Comparison of ENCODE assay signal across 8 mouse cellular contexts in the genomic region with DNA sequence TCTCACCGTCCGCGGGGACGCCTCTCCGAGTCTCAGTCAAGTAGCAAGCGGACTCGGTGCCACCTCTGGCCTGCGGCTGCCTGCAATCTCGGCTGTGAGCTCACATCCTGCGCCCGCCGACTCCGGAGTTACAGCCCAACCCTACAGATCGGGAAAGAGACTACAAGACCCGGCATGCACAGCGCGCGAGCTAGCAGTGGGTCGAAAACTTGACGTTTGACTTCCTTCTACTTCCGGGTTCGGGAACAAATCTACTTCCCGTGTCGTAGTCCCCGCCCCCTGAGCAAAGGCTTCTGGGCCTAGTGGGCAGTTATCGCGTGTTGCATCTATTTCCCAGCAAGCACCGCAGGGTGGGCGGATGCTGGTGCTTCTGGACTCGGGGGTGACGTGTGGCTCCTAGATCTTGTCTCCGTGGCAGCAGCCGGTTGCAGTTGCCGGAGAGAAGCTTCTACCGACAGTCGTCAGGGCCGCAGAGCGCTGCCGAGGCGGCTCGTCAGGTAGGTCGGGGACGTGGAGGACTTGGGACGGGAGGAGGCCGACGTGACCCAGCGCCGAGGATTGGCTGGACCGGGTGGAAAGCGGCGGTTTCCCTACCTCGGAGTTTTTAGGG. TPM values are rescaled to one million over a fixed set of nuclear protein-coding genes. Genes with fewer than 3 reads are reported as not detected.
DNase-seq lines count a peak whose midpoint lies in the region; ATAC-seq and TF ChIP-seq lines count a peak whose summit lies in the region.

A gene (minus strand): TSS at position 253 of the 610 bp plus-strand sequence.
A gene (plus strand): TSS at position 282 of the 610 bp plus-strand sequence.

- peak within 1 kb of the TSS; percentile 84 for H3K4me3 ChIP-seq in heart, embryonic 12.5 days
- H3K4me3 ChIP-seq in kidney, postnatal 0 days (replicated peaks; ENCODE audit: low read depth, low read length), result peak within 1 kb of the TSS; percentile 68
- peak within 1 kb of the TSS; percentile 83 for H3K4me3 ChIP-seq in liver, embryonic 11.5 days (ENCODE audit: low read depth, low read length)
- H3K4me3 ChIP-seq in stomach, embryonic 14.5 days (ENCODE audit: low read depth, low read length), result peak within 1 kb of the TSS; percentile 66

- DNase-seq in CD4-positive helper T cell, adult 2 months (ENCODE audit: low read depth, low spot score), result peak; percentile 100
- DNase-seq in brain, embryonic 18.5 days (ENCODE audit: low read depth, low spot score), result peak; percentile 99
- DNase-seq in kidney, postnatal 0 days (ENCODE audit: low spot score), result peak; percentile 100
- DNase-seq in liver, embryonic 11.5 days (ENCODE audit: low spot score), result peak; percentile 96
- peak; percentile 98 for DNase-seq in naive thymus-derived CD4-positive, alpha-beta T cell, adult 2 months (ENCODE audit: low read depth)

- ATAC-seq in erythroid progenitor cell, adult 5-6 weeks (replicated peaks; ENCODE audit: low FRiP score, poor library complexity, severe bottlenecking), result peak; percentile 95
- ATAC-seq in heart, embryonic 12.5 days (ENCODE audit: insufficient number of reproducible peaks, low FRiP score), result peak; percentile 97
- ATAC-seq in kidney, postnatal 0 days (replicated peaks; ENCODE audit: low FRiP score, low read depth), result peak; percentile 96
- ATAC-seq in liver, embryonic 11.5 days (replicated peaks; ENCODE audit: low FRiP score), result peak; percentile 97
- ATAC-seq in stomach, embryonic 14.5 days (ENCODE audit: insufficient number of reproducible peaks, insufficient read depth, low FRiP score, low read depth), result peak; percentile 98

- H3K9ac ChIP-seq in heart, embryonic 12.5 days, result peak within 1 kb of the TSS; percentile 87
- H3K9ac ChIP-seq in kidney, postnatal 0 days (ENCODE audit: low read depth, low read length), result peak within 1 kb of the TSS; percentile 84
- peak within 1 kb of the TSS; percentile 93 for H3K9ac ChIP-seq in liver, embryonic 11.5 days (ENCODE audit: low read depth, low read length)
- H3K9ac ChIP-seq in stomach, embryonic 14.5 days (replicated peaks; ENCODE audit: low read depth, low read length), result peak within 1 kb of the TSS; percentile 59

- peaks cover 26% of the 10 kb centered on the region for H3K4me1 ChIP-seq in heart, embryonic 12.5 days (replicated peaks)
- H3K4me1 ChIP-seq in kidney, postnatal 0 days (replicated peaks; ENCODE audit: insufficient read depth, low read length), result peaks cover 15% of the 10 kb centered on the region
- H3K4me1 ChIP-seq in liver, embryonic 11.5 days (replicated peaks; ENCODE audit: control insufficient read depth, insufficient read depth, low read length), result peaks cover 19% of the 10 kb centered on the region; the same call in 1 of the 2 replicates
- H3K4me1 ChIP-seq in stomach, embryonic 14.5 days (ENCODE audit: control insufficient read depth, insufficient read depth, low read length), result peaks cover 20% of the 10 kb centered on the region

- H3K9me3 ChIP-seq in heart, embryonic 12.5 days (replicated peaks), result no peaks in the 10 kb centered on the region
- no peaks in the 10 kb centered on the region for H3K9me3 ChIP-seq in kidney, postnatal 0 days (replicated peaks; ENCODE audit: low read length)
- no peaks in the 10 kb centered on the region for H3K9me3 ChIP-seq in liver, embryonic 11.5 days (ENCODE audit: control insufficient read depth, low read length)
- H3K9me3 ChIP-seq in stomach, embryonic 14.5 days (ENCODE audit: control insufficient read depth, low read depth, low read length), result no peaks in the 10 kb centered on the region

- H3K27me3 ChIP-seq in heart, embryonic 12.5 days (replicated peaks), result no peaks in the 10 kb centered on the region
- H3K27me3 ChIP-seq in kidney, postnatal 0 days (ENCODE audit: insufficient read depth, low read length), result no peaks in the 10 kb centered on the region
- H3K27me3 ChIP-seq in liver, embryonic 11.5 days (replicated peaks; ENCODE audit: control insufficient read depth, insufficient read depth, low read length), result no peaks in the 10 kb centered on the region
- H3K27me3 ChIP-seq in stomach, embryonic 14.5 days (ENCODE audit: control insufficient read depth, insufficient read depth, low read length), result no peaks in the 10 kb centered on the region

- under 1% methylated on average over 52 of the region's 52 CpGs for WGBS in heart, embryonic 12.5 days
- WGBS in kidney, postnatal 0 days, result under 1% methylated on average over 52 of the region's 52 CpGs
- under 1% methylated on average over 52 of the region's 52 CpGs for WGBS in liver, embryonic 11.5 days
- under 1% methylated on average over 52 of the region's 52 CpGs for WGBS in stomach, embryonic 14.5 days

- peaks cover 32% of the 10 kb centered on the region for H3K36me3 ChIP-seq in heart, embryonic 12.5 days
- 0 out of 2 replicates have a peak, but pooled peaks cover 6% of the 10 kb centered on the region for H3K36me3 ChIP-seq in kidney, postnatal 0 days (ENCODE audit: insufficient read depth, low read length)
- H3K36me3 ChIP-seq in liver, embryonic 11.5 days (ENCODE audit: control insufficient read depth, insufficient read depth, low read length), result peaks cover 8% of the 10 kb centered on the region
- peaks cover 16% of the 10 kb centered on the region for H3K36me3 ChIP-seq in stomach, embryonic 14.5 days (ENCODE audit: control insufficient read depth, insufficient read depth, low read length)

- H3K4me2 ChIP-seq in heart, embryonic 12.5 days, result peak within 1 kb of the TSS; percentile 79
- H3K4me2 ChIP-seq in kidney, postnatal 0 days (ENCODE audit: low read length), result peak within 1 kb of the TSS; percentile 68
- peak within 1 kb of the TSS; percentile 94 for H3K4me2 ChIP-seq in liver, embryonic 11.5 days
- peak within 1 kb of the TSS; percentile 64 for H3K4me2 ChIP-seq in stomach, embryonic 14.5 days (replicated peaks; ENCODE audit: low read depth, low read length)

- H3K27ac ChIP-seq in heart, embryonic 12.5 days (ENCODE audit: poor library complexity, severe bottlenecking), result peak within 1 kb of the TSS; percentile 93
- H3K27ac ChIP-seq in kidney, postnatal 0 days, result peak within 1 kb of the TSS; percentile 89
- peak within 1 kb of the TSS; percentile 81 for H3K27ac ChIP-seq in liver, embryonic 11.5 days (ENCODE audit: low read depth, low read length)
- H3K27ac ChIP-seq in stomach, embryonic 14.5 days (ENCODE audit: low read length), result peak within 1 kb of the TSS; percentile 90

- TF ChIP-seq CTCF in kidney, postnatal 0 days (IDR thresholded peaks at IDR 0.05; ENCODE audit: low read depth), result 0 out of 2 replicates have a peak, but pooled peaks have one; percentile 1

RNA-seq across cellular contexts. Expression of the first gene that starts in this region (rescaled TPM):
- total RNA-seq in erythroid progenitor cell, adult 5-6 weeks (2015; ENCODE audit: low replicate concordance), result 2.1 and 2.2 TPM in 2 replicates
- total RNA-seq in erythroid progenitor cell, adult 5-6 weeks (2017; ENCODE audit: low replicate concordance), result 0.61 TPM in 1 of 2 replicates, not detected in the other
- 80.1 and 83.8 TPM in 2 replicates for polyA plus RNA-seq in heart, embryonic 12.5 days (2016; fragmentation: Nextera tagmentation; extraction: Ambion mirVana)
- polyA plus RNA-seq in kidney, postnatal 0 days (2015; fragmentation: Nextera tagmentation; extraction: Ambion mirVana), result 59.8 and 66.5 TPM in 2 replicates
- polyA plus RNA-seq in liver, embryonic 11.5 days (2014; fragmentation: Nextera tagmentation; extraction: Ambion mirVana), result 42.1 and 42.2 TPM in 2 replicates
- 81.2 and 82.9 TPM in 2 replicates for polyA plus RNA-seq in stomach, embryonic 14.5 days (2014; fragmentation: Nextera tagmentation; extraction: Ambion mirVana)

RNA-seq across cellular contexts. Expression of the second gene that starts in this region (rescaled TPM):
- 63.1 and 72.5 TPM in 2 replicates for total RNA-seq in erythroid progenitor cell, adult 5-6 weeks (2015; ENCODE audit: low replicate concordance)
- total RNA-seq in erythroid progenitor cell, adult 5-6 weeks (2017; ENCODE audit: low replicate concordance), result 20.1 and 72.1 TPM in 2 replicates
- 96.2 and 104 TPM in 2 replicates for polyA plus RNA-seq in heart, embryonic 12.5 days (2016; fragmentation: Nextera tagmentation; extraction: Ambion mirVana)
- polyA plus RNA-seq in kidney, postnatal 0 days (2015; fragmentation: Nextera tagmentation; extraction: Ambion mirVana), result 185 and 187 TPM in 2 replicates
- polyA plus RNA-seq in liver, embryonic 11.5 days (2014; fragmentation: Nextera tagmentation; extraction: Ambion mirVana), result 112 and 114 TPM in 2 replicates
- 126 and 142 TPM in 2 replicates for polyA plus RNA-seq in stomach, embryonic 14.5 days (2014; fragmentation: Nextera tagmentation; extraction: Ambion mirVana)

Comparison
In these comparisons a context has a peak if more than half of its experiments do, and no peak if none do; other contexts are left out.
1. Peak in every context shown above with its lines: DNase-seq, ATAC-seq, H3K4me3 ChIP-seq and H3K27ac ChIP-seq.